Mouse (Mus musculus): ENCODE results near the gene Chac1.

The Chac1 gene

DNA sequence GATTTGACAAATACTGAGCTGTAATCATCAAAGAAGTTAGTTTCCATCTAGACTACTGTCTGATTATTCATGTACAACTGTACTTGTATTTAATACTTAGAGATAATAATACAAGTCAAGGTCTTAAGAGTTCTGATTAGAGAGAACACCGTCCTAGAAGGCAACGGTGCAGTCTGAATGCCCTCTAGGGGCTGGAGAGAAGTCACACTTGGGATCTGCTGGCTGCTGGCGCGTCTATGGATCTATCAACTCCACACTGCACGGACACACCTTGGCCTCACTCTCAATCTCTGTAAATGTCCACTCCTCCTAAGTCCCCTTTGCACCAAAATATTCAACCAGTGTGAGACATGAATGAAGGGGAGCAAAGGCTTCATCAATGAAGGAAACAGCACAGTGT lies 47.2 kb downstream of the Chac1 start:
- ChIA-PET POLR2A (interaction anchor here in 2 of 4 experiments (1.1 to 1.7 kb wide), 3 partner anchors 13 to 48 kb away, joined by 3 to 5 read pairs (median 3); no protein-coding TSS in a partner anchor), CTCF (no interaction called here)

DNA sequence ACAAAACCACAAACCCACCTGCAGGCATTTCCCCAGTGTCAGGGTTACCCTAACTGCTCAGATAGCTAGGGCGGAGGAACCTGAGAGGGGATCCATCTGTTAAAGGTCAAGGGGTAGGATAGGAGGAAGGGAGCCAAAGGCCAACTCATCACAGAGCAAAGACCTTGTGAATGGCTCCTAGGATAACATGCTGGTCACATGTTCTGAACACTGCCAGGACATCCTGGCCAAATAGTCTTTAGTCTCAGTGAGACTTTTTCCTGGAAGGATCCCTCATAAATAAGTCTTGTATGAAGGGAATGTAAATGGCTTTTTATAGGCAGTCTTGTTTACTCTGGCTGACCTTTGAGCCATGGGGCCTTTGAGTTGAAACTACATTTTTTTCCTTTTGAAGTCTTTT lies 47.6 kb downstream of the Chac1 start:
- POLR2A ChIA-PET = interaction anchor here in 1 of 4 experiments (1.2 kb wide), 1 partner anchor 13 kb away, joined by 3 read pairs; no protein-coding TSS in a partner anchor
- CTCF ChIA-PET = no interaction called here

- ChIA-PET CTCF (no interaction called here), POLR2A (interaction anchor here in 1 of 4 experiments (1.0 kb wide), 1 partner anchor 61 kb away, joined by 3 read pairs; no protein-coding TSS in a partner anchor)
These were observed 48.3 kb downstream of the Chac1 start for GRCm38 (mm10) chr2:119399313-119399712.

Measured in embryonic stem cell, embryonic (primary cell).